Mouse (Mus musculus): Measurements from ENCODE around the gene Terf2. TPM values are rescaled to one million over a fixed set of nuclear protein-coding genes. Genes with fewer than 3 reads are reported as not detected.

Terf2 gene
- total and polyA plus RNA-seq, 3 experiments: 6.0 to 11.2 (median 11.1) TPM

DNA sequence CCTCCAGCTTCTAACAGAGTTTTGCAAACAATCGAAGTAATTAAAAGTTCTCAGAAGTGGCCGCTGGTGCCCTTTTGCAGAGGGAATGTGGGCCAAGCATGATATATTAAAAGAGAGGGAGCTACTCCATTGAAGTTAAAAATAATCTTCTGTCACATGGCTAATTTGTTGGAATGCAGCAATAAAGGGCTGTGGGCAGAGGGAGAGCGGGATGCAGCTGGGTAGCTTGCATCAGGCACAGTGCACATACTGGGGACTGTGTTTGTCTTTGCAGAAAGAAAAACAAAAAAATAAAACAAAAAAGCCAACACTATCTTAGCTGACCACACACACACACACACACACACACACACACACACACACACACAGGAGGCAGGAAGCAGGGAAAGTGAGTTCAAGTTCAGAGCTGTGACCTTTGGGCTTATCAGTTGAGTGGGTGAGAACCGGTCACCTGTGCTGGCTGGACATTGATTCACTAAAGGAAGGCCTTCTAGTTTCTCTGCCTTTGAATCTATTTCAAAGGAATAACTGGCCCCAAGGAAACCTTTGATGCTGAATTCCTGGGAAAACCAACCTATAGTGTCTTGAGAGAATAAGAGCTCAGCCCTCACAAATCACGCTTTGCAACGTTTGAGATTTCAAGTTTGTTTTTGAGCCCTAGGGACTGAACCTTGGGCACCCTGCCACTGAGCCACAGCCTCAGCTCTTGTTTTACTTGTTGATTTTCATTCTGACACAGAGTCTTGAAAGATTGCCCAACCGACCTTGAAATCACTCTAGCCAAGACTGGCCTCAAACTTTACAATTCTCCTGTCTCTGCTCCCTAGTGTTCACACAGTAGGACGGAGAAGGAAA is 33.1 kb upstream of the Terf2 start:
- DNase-seq: peak; percentile 45 to 50
- peaks cover 5% of the 10 kb centered on the region for H3K36me3 ChIP-seq (ENCODE audit: control insufficient read depth, insufficient read depth, low read length)
- H3K27me3 ChIP-seq (ENCODE audit: control insufficient read depth, insufficient read depth, low read length): no peaks in the 10 kb centered on the region
- no peak for TF ChIP-seq EP300 (IDR thresholded peaks at IDR 0.05; ENCODE audit: insufficient read depth, low read depth, low read length)
- no peak for TF ChIP-seq POLR2A (IDR thresholded peaks at IDR 0.05; ENCODE audit: insufficient read depth, low read depth, low read length)
- TF ChIP-seq CTCF (IDR thresholded peaks at IDR 0.05): no peak
- H3K4me1 ChIP-seq (ENCODE audit: control insufficient read depth, insufficient read depth, low read length): peaks cover 4% of the 10 kb centered on the region
- peak overlapping the region; percentile 77 for H3K27ac ChIP-seq
- intact Hi-C loops (cut with DNase I): no loop called here
- H3K4me3 ChIP-seq: no peak overlapping the region
- H3K79me2 ChIP-seq (replicated peaks; ENCODE audit: control insufficient read depth, insufficient read depth, low read length): no peaks in the 10 kb centered on the region
- WGBS: 41% methylated on average over 8 of the region's 8 CpGs
- H3K9ac ChIP-seq (ENCODE audit: low read depth, low read length): no peak overlapping the region

DNA sequence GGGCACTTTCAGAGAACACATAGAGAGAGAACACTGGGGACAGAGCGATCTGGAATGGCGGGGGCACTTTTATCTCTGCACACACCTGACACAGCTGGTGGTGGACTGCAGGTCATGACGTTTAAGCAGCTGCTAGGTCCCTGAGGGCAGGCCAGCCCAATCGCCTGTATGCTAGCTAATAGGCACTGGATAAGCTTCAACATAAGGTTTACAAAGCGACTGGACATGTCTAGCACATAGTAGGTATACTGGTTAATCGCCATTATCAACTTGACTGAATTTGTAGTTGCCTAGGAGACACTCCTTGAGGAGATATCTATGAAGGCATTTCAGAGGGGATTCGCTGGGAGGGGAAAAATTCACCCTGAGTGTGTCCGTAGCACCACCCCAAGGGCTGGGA is 28.0 kb upstream of the Terf2 start:
- H3K9ac ChIP-seq (ENCODE audit: low read depth, low read length): no peak overlapping the region
- no peak overlapping the region for H3K4me3 ChIP-seq
- H3K27ac ChIP-seq: no peak overlapping the region
- no peaks in the 10 kb centered on the region for H3K27me3 ChIP-seq (ENCODE audit: control insufficient read depth, insufficient read depth, low read length)
- H3K4me1 ChIP-seq (ENCODE audit: control insufficient read depth, insufficient read depth, low read length): peaks cover 2% of the 10 kb centered on the region
- no peaks in the 10 kb centered on the region for H3K79me2 ChIP-seq (replicated peaks; ENCODE audit: control insufficient read depth, insufficient read depth, low read length)
- no peak for TF ChIP-seq CTCF (IDR thresholded peaks at IDR 0.05)
- TF ChIP-seq POLR2A (IDR thresholded peaks at IDR 0.05; ENCODE audit: insufficient read depth, low read depth, low read length): no peak
- no peak for TF ChIP-seq EP300 (IDR thresholded peaks at IDR 0.05; ENCODE audit: insufficient read depth, low read depth, low read length)
- intact Hi-C loops (cut with DNase I): no loop called here
- H3K36me3 ChIP-seq (ENCODE audit: control insufficient read depth, insufficient read depth, low read length): peaks cover 3% of the 10 kb centered on the region
- DNase-seq: no peak
- WGBS: 78% methylated on average over 8 of the region's 8 CpGs

DNA sequence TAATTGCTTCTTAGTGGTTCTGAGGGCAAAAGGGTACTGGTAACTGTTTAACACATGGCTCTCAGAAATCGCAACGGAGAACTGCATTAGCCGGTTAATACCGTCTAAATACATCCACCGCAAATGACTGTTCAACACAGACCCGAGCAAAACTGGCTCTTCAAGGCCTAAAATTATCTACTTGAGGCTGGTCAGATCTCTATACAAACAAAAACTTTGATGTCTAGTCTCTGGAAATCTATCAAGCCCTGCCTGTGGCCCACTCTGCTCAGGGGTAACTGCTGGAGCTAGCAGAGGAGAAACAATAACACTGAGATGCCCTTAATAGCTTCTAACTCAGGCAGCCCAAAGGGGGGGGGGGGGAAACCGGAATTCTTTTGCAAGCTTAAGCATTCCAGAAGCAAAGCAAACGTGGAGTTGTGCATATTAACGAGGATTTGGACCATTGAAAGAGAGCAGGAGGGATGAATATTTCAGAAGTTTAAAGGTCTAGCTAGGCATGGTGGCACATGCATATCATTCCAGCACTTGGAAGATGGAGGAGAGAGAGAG is 26.8 kb upstream of the Terf2 start:
- no peaks in the 10 kb centered on the region for H3K36me3 ChIP-seq (ENCODE audit: control insufficient read depth, insufficient read depth, low read length)
- no peak overlapping the region for H3K9ac ChIP-seq (ENCODE audit: low read depth, low read length)
- DNase-seq: no peak
- no peak overlapping the region for H3K4me3 ChIP-seq
- peaks cover 2% of the 10 kb centered on the region for H3K4me1 ChIP-seq (ENCODE audit: control insufficient read depth, insufficient read depth, low read length)
- no peaks in the 10 kb centered on the region for H3K79me2 ChIP-seq (replicated peaks; ENCODE audit: control insufficient read depth, insufficient read depth, low read length)
- intact Hi-C loops (cut with DNase I): no loop called here
- H3K27ac ChIP-seq: no peak overlapping the region
- WGBS: 45% methylated on average over 9 of the region's 9 CpGs
- no peaks in the 10 kb centered on the region for H3K27me3 ChIP-seq (ENCODE audit: control insufficient read depth, insufficient read depth, low read length)
- TF ChIP-seq CTCF (IDR thresholded peaks at IDR 0.05): no peak
- no peak for TF ChIP-seq POLR2A (IDR thresholded peaks at IDR 0.05; ENCODE audit: insufficient read depth, low read depth, low read length)
- no peak for TF ChIP-seq EP300 (IDR thresholded peaks at IDR 0.05; ENCODE audit: insufficient read depth, low read depth, low read length)

DNA sequence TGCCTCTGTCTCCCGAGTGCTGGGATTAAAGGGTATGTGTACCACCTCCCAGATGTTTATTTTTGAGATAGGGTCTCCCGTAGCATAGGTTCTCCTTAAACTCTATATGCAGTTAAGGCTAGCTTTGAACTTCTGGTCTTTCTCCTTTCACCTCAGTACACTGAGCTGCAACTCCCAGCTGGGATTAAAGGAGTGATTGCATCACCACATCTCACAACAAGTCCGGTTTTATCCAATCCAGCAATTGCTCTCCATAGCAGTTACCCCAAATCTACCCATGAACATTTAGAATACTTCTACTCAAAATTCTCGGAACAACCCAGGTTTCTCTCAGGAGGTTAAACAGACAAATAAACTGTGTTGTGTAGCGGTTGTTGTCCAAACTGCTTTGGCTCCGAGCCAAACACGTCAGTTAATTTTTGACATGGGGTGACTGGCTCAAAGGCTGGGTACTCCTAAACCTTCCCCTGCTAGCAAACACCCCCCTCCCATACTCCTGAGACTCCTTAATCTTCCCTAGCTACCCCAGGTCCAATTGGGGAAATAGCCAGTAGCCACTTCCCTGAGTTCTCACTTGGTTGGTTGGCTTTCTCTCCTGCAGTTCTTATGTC is 25.4 kb upstream of the Terf2 start:
- no peak for TF ChIP-seq POLR2A (IDR thresholded peaks at IDR 0.05; ENCODE audit: insufficient read depth, low read depth, low read length)
- TF ChIP-seq CTCF (IDR thresholded peaks at IDR 0.05): no peak
- TF ChIP-seq EP300 (IDR thresholded peaks at IDR 0.05; ENCODE audit: insufficient read depth, low read depth, low read length): no peak
- Histone ChIP-seq H3K4me3 (no peak overlapping the region), H3K4me1 (ENCODE audit: control insufficient read depth, insufficient read depth, low read length) (peaks cover 2% of the 10 kb centered on the region), H3K27me3 (ENCODE audit: control insufficient read depth, insufficient read depth, low read length) (no peaks in the 10 kb centered on the region), H3K27ac (no peak overlapping the region), H3K9ac (ENCODE audit: low read depth, low read length) (no peak overlapping the region), H3K36me3 (ENCODE audit: control insufficient read depth, insufficient read depth, low read length) (no peaks in the 10 kb centered on the region), H3K79me2 (replicated peaks; ENCODE audit: control insufficient read depth, insufficient read depth, low read length) (no peaks in the 10 kb centered on the region)
- WGBS: 89% methylated on average over 7 of the region's 7 CpGs
- no peak for DNase-seq
- intact Hi-C loops (cut with DNase I): no loop called here

DNA sequence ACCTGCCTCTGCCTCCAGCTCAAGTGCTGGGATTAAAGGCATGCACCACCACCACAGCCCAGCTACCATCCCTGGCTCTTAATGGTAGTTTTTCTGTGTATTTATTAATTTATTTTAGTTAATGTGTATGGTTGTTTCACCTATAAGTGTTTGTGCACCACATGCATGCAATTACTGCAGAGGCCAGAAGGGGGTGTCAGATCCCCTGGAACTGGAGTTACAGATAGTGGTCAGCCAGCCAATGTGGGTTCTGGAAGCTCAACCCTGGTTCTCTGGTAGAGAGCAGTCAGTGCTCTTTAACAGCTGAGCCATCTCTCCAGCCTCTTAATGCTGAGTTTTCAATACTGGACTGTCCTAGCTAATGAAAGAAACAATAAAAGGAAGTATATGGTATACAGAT is 24.5 kb upstream of the Terf2 start:
- intact Hi-C loops (cut with DNase I): no loop called here
- Histone ChIP-seq H3K4me1 (ENCODE audit: control insufficient read depth, insufficient read depth, low read length) (peaks cover 3% of the 10 kb centered on the region), H3K9ac (ENCODE audit: low read depth, low read length) (no peak overlapping the region), H3K4me3 (no peak overlapping the region), H3K36me3 (ENCODE audit: control insufficient read depth, insufficient read depth, low read length) (no peaks in the 10 kb centered on the region), H3K27me3 (ENCODE audit: control insufficient read depth, insufficient read depth, low read length) (no peaks in the 10 kb centered on the region), H3K27ac (no peak overlapping the region), H3K79me2 (replicated peaks; ENCODE audit: control insufficient read depth, insufficient read depth, low read length) (no peaks in the 10 kb centered on the region)
- TF ChIP-seq EP300 (IDR thresholded peaks at IDR 0.05; ENCODE audit: insufficient read depth, low read depth, low read length) (no peak), CTCF (IDR thresholded peaks at IDR 0.05) (peak; percentile 31)
- no peak for DNase-seq

DNA sequence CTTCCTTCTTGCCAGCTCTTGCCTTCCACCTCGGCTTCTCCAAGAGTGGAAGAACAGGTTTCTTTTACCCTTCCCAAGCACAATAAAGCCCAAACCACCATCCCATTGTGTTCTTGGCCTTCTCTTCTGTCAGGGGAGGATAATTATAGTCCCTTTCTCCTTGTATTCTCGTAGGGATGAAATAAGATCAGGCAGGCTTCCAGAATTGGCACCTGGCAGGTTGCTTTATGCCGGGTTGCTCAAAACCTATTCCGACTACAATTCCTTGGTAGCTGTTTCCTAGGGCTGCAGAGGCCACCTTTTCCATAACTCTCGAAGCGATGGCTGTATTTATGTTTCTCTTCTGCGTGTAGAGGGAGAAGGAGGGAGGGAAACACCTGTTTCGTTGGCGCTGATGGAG is 23.1 kb upstream of the Terf2 start:
- no peak for DNase-seq
- peaks cover 3% of the 10 kb centered on the region for H3K4me1 ChIP-seq (ENCODE audit: control insufficient read depth, insufficient read depth, low read length)
- intact Hi-C loops (cut with DNase I): loop anchor here (1.0 to 10.0 kb wide), 2 partner anchors 20 to 175 kb away; partner anchors contain the start of gene Nfat5
- H3K27ac ChIP-seq: peak overlapping the region; percentile 75
- H3K4me3 ChIP-seq: no peak overlapping the region
- H3K9ac ChIP-seq (ENCODE audit: low read depth, low read length): no peak overlapping the region
- no peaks in the 10 kb centered on the region for H3K27me3 ChIP-seq (ENCODE audit: control insufficient read depth, insufficient read depth, low read length)
- WGBS: 61% methylated on average over 9 of the region's 9 CpGs
- no peaks in the 10 kb centered on the region for H3K36me3 ChIP-seq (ENCODE audit: control insufficient read depth, insufficient read depth, low read length)
- no peak for TF ChIP-seq CTCF (IDR thresholded peaks at IDR 0.05)
- no peak for TF ChIP-seq POLR2A (IDR thresholded peaks at IDR 0.05; ENCODE audit: insufficient read depth, low read depth, low read length)
- no peak for TF ChIP-seq EP300 (IDR thresholded peaks at IDR 0.05; ENCODE audit: insufficient read depth, low read depth, low read length)
- H3K79me2 ChIP-seq (replicated peaks; ENCODE audit: control insufficient read depth, insufficient read depth, low read length): no peaks in the 10 kb centered on the region
